Mouse (Mus musculus) macrophage (primary cell): ENCODE results near the gene Mrps18b. TPM values are rescaled to one million over a fixed set of nuclear protein-coding genes. Genes with fewer than 3 reads are reported as not detected.
"Not testable (repeated sequence)": the region's sequence is repeated elsewhere in the genome, so short reads cannot be mapped to it uniquely, and the experiment has no call there.

Source experiments
- H3K27ac ChIP-seq: fragments of 350-480 bp; formaldehyde crosslinking; 2 replicates; pipeline ENCODE4 v1.9.0; 2021
- H3K36me3 ChIP-seq: fragments of 350-480 bp; formaldehyde crosslinking; 2 replicates; pipeline ENCODE4 v1.9.0; 2021; ENCODE audit errors: inconsistent target
- H3K4me3 ChIP-seq: fragments of 350-480 bp; formaldehyde crosslinking; 2 replicates; pipeline ENCODE4 v1.9.0; 2021; ENCODE audit errors: inconsistent target
- H3K79me2 ChIP-seq: fragments of 350-480 bp; formaldehyde crosslinking; 2 replicates; pipeline ENCODE4 v1.9.0; 2021; ENCODE audit errors: inconsistent target
- WGBS: methylation state at CpG from one replicate; pipeline ENCODE4 v1.1.7; 2026; ENCODE audit warnings: inconsistent platforms; ENCODE audit not compliant: missing documents; 5-methylcytosine and 5-hydroxymethylcytosine counted together
- polyA plus RNA-seq: library from polyadenylated mRNA; stranded (reverse); fragments of 250-400 nt; gene quantifications from 3 replicates; pipeline ENCODE4 v1.2.4, GENCODE M21; 2018; ENCODE audit warnings: inconsistent platforms
- total RNA-seq, 78 experiments: library from RNA; depleted of rRNA; stranded (reverse); fragments of 250-400 nt; gene quantifications; 1 replicate in 9 of 78; 2 replicates in 24 of 78; 3 replicates in 43 of 78; 4 replicates in 2 of 78; pipeline ENCODE4 v1.2.4; 2018; ENCODE audit warnings: inconsistent platforms in 56 of 78

Gene Mrps18b
- total RNA-seq (2018; cell fraction: chromatin; rRNA removed) = 10 to 100 TPM; 15.4 to 68.1 (median 46.5) TPM
- total RNA-seq (2018; cell fraction: cytosol; rRNA removed) = 10 to 100 TPM; 27.3 to 60.5 (median 42.1) TPM
- total RNA-seq (2018; cell fraction: nucleus; rRNA removed) = 10 to 100 TPM; 20.7 to 84.5 (median 36.9) TPM
- 31.2 to 75.1 TPM (median 49.9 TPM) in 3 replicates for polyA plus RNA-seq

DNA sequence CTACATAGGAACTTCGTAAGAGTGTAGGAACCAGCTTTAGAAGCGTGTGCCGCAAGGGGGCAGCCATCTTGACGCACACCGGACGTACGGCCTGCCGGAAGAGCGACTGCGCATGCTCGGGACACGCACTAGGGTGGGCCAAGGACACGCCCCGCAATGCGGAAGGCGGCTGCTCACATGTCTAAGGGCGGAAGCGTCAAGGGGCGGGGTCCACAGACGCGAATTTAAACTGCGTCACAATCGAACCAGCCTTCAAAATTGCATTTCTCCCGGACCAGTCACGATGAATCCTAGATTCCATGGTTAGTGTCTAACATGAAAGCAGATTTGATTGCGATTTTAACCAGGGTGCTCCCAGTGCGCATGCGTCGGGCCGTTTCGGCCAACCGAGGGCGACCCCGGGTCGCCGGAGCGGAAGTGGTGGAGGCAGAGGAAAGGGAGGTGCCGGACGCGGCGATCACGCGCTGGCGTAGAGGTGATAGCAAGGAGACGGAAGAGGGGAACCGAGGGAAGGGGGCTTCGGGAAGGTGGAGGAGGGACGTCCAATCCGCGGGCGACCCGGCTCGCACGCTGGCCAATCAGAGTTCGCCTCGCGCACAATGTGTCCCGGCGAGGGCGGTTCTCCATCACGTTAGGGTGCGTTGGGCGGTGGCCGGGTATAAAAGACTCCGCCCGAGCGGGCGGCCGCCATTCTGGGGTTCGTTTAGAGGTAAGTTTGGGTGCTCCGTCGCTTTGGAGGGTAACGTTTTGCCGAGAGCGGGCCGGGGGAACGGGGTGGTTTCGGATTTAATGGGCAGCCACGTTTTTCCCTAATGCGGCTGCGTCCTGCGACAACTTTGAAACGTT lies at the start of gene Mrps18b, which contains the start of gene Ppp1r10:
Gene Mrps18b, minus strand, starts transcription at position 93 of the 846 bp plus-strand sequence.
Gene Ppp1r10, plus strand, starts transcription at position 138 of the 846 bp plus-strand sequence.
- peak within 1 kb of the TSS; percentile 98 for H3K27ac ChIP-seq
- under 1% methylated on average over 73 of the region's 83 CpGs for WGBS
- H3K79me2 ChIP-seq = peaks cover 81% of the 10 kb centered on the region
- peak within 1 kb of the TSS; percentile 91 for H3K4me3 ChIP-seq
- peaks cover 14% of the 10 kb centered on the region for H3K36me3 ChIP-seq

DNA sequence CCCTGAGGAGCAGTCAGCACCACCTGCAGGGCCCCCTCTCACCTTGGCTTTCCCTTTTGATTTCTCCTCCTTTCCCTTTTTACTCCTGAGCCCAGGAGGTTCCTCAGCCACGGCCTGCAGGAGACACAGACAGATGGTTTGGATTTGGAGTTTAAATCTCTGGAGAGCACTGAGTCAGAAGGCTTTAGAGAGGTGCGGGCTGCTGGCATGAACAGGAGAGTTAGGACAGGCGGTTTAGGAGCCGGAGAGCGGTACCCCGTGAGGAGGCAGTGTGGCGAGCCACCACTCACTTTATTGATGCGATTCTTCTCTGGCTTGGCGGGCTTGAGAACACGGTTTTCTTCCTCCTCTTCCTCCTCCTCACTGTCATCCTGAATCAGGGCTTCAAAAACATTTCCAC lies 47.1 kb upstream of the Mrps18b start:
- peaks cover 37% of the 10 kb centered on the region for H3K79me2 ChIP-seq
- peaks cover 77% of the 10 kb centered on the region for H3K36me3 ChIP-seq
- 94% methylated on average over 10 of the region's 10 CpGs for WGBS
- no peak overlapping the region for H3K4me3 ChIP-seq
- no peak overlapping the region for H3K27ac ChIP-seq

DNA sequence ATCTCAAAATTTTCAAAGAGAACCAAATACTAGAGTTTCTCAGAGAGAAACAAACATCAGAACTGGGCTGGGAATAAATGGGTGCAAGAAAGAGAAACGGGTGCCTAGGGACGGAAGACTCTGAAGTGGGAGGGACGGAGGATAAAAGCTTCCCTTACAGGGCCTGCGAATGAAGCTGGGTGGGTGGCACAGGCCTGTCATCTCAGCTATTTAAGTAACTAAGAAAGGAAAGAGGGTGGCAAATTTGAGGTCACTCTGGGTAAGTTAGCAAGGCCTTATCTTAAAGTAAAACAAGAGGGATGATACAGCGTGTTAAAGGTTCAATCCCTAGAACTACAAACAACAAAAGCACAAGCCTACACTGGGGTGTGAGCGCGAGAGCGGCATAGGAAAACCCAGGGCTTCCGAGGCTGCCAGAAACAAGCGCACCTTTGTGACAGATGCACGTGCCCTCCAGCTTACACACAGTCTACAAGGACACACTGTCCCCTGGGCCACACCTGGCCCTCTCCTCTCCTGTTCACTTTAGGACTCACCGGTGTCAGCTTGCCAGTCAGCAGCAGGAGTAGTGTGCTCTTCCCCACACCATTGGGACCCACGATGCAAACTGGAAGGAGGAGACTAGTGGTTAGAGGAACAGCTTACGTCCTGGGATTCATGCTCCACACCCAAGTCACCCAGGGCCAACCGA lies 42.5 kb upstream of the Mrps18b start:
- Histone ChIP-seq H3K79me2 (no peaks in the 10 kb centered on the region), H3K36me3 (peaks cover 75% of the 10 kb centered on the region), H3K4me3 (no peak overlapping the region), H3K27ac (no peak overlapping the region)
- WGBS = 94% methylated on average over 15 of the region's 15 CpGs

DNA sequence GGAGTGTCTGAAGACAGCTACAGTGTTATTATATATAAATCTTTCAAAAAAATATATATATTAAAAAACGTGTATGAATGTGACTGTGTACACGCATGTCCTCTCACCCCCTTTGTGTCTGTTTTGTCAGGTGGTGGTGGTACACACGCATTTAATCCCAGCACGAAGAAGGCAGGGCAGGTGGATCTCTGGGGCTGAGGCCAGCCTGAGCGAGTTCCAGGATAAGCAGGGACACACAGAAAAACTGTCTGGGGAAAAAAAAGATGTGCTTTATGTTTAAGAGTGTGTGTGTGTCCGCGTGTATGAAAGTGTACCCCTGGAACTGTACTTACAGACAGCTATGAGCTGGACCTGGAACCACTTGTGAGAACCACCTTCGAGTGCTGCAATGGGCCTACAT lies 38.5 kb upstream of the Mrps18b start:
- Histone ChIP-seq H3K79me2 (no peaks in the 10 kb centered on the region), H3K36me3 (peaks cover 38% of the 10 kb centered on the region), H3K4me3 (no peak overlapping the region), H3K27ac (no peak overlapping the region)
- WGBS = 83% methylated on average over 8 of the region's 8 CpGs

DNA sequence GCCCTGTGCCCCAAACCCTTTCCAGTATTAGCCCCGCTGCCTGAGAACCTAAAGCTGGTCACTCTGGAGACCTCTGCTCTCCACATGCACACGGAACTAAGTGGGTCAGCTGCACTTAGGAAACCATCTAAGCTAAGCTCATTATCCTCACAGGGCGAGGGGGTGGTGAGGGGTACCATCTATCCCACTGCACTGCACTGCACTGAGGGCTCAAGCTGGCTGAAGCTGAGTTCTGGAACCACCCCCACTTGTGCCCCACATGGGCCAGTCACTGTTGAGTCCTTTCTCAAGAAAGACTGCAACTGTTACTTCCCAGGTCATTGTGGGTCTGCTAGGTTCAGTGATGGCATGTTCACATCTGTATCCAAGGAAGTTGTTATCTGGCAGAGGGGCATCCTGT lies 36.4 kb upstream of the Mrps18b start:
- no CpG with 5 or more reads among the region's 3 CpGs for WGBS
- H3K4me3 ChIP-seq, H3K79me2 ChIP-seq, H3K27ac ChIP-seq: not testable (repeated sequence)
- H3K36me3 ChIP-seq = peaks cover 17% of the 10 kb centered on the region

DNA sequence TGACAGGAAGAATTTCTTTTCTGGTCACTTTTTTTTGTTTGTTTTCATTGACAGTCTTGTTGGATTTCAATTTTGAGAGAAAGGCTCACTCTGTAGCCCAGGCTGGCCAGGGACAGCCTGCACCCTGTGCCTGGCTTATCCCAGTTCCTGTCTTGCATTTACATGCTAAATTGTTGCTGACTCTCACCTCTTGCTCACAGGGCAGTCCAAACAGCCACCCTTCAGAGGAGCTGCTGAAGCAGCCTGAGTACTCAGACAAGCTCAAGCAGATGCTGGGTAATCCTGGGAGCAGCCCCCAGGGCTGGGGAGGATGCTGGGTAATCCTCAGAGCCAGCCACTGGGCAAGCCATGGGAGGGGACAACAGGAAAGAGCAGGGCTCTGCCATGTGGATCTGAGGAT lies 34.8 kb upstream of the Mrps18b start:
- not testable (repeated sequence) for H3K79me2 ChIP-seq, H3K4me3 ChIP-seq, H3K27ac ChIP-seq, H3K36me3 ChIP-seq

DNA sequence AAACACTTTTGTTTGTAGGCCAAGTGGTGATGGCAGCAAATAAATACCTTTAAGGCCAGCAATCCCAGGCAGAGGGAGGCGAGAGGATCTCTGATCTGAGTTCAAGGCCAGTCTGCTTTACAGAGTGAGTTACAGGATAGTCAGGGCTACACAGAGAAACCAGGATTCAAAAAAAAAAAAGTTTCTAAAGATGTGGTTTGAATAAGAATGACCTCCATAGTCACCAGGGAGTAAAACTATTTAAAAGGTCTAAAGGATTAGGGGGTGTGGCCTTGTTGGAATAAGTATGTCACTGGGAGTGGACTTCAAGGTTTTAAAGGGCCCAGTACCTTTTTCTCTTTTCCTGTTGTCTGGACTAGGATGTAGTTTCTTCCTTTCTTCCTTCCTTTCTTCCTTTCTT lies 23.8 kb upstream of the Mrps18b start:
- H3K4me3 ChIP-seq = no peak overlapping the region
- H3K36me3 ChIP-seq = no peaks in the 10 kb centered on the region
- 91% methylated on average over 1 of the region's 1 CpGs for WGBS
- no peaks in the 10 kb centered on the region for H3K79me2 ChIP-seq
- no peak overlapping the region for H3K27ac ChIP-seq

DNA sequence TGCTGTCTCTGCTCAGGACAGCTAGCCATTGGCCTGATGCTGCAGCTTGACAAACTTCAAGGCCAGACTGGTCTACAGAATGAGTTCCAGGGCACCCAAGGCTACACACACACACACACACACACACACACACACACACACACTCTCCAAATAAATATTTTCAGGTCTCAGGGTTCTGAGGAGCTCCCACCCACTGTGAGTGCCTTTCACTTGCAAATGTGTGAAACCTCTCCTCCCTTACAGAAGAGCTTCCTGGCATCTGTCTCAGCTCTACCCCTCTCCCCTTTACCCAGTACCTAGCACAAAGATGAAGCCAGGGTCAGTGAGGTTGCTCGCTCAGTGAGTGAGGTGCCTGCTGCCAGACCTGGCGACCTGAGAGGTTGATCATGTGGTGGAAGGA lies 22.9 kb upstream of the Mrps18b start:
- H3K79me2 ChIP-seq = no peaks in the 10 kb centered on the region
- WGBS = 94% methylated on average over 2 of the region's 2 CpGs
- no peak overlapping the region for H3K4me3 ChIP-seq
- no peaks in the 10 kb centered on the region for H3K36me3 ChIP-seq
- no peak overlapping the region for H3K27ac ChIP-seq

DNA sequence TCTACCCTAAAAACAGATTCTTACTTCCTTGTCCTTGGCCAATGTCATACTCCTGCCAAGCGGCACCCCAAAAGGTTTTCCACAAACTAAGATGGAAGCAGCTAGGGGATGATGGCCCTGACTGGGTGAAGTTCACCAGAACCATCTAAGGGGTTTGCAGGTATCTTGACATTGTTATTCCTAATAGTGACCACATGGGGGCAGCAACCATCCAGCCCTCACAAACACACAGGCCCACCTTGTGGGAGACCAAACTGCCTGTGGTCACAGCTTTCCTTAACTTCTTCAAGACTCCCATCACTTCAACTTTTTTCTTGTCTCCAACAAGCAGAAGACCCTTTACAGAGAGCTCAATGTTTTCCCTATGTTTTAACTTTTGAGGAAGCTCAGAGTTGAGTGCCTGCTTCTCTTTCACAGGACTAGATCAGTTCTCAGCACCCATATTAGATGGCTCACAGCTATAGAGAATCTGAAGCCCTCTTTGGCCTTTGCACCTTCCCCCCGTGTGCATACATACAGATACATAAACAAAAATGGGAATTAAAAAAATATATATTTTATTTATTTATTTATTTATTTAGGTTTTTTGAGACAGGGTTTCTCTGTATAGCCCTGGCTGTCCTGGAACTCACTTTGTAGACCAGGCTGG lies 21.6 kb upstream of the Mrps18b start:
- H3K36me3 ChIP-seq = no peaks in the 10 kb centered on the region
- H3K4me3 ChIP-seq = no peak overlapping the region
- H3K27ac ChIP-seq = no peak overlapping the region
- H3K79me2 ChIP-seq = no peaks in the 10 kb centered on the region
- 39% methylated on average over 1 of the region's 2 CpGs for WGBS

DNA sequence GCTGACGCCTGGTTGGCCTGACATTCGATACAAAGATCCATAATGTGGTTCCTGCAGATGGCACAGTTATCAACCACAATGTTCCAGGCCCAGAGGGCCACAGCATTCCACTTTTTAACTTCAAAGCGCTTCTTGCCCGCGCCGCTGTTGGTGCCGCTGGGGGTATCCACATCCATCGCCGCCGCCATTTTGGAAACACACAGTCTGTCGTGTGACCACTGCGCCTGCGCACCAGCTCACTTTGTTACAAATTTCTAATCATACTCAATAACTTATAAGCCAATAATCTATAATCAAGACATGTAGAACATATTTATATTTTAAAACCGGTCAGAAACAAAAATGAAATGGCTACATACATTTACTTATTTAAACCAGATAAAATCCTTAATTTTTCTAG lies 19.6 kb upstream of the Mrps18b start:
- not testable (repeated sequence) for H3K79me2 ChIP-seq, H3K36me3 ChIP-seq, H3K27ac ChIP-seq, H3K4me3 ChIP-seq
- WGBS = 86% methylated on average over 14 of the region's 14 CpGs

DNA sequence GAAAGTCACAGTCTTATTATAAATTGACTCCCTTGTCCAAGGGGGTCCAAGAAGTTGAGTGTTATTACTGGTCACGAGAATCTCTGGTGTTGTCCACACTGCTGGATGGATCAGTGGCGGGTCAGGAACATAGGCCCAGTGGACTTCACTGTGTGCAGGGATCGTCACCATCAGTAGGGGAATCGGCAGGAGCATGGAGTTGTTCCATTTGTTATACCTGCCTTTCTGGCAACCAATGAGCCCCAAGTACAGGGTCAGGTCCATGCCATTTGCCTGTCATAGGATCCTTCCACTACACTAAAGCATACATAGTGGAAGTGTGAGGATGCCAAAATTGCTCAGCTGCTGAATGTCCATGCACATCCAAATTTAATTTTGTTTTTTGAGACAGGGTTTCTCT lies 16.4 kb upstream of the Mrps18b start:
- WGBS = 92% methylated on average over 4 of the region's 4 CpGs
- peaks cover 32% of the 10 kb centered on the region for H3K36me3 ChIP-seq
- no peak overlapping the region for H3K4me3 ChIP-seq
- no peaks in the 10 kb centered on the region for H3K79me2 ChIP-seq
- no peak overlapping the region for H3K27ac ChIP-seq

DNA sequence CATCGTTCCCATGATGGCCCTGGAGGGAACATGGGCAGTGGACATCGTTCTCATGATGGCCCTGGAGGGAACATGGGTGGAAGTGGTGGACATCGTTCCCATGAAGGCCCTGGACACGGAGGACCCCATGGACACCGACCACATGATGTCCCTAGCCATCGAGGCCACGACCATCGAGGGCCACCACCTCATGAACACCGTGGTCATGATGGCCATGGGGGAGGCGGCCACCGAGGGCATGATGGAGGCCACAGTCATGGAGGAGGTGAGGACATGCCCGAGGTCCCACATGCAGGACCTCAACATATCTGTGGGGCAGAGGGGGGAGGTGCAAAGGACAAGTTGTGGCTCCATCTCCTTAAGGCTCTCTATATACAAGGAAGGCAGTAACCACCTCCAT lies 14.4 kb upstream of the Mrps18b start:
- 94% methylated on average over 7 of the region's 12 CpGs for WGBS
- no peak overlapping the region for H3K27ac ChIP-seq
- H3K4me3 ChIP-seq = no peak overlapping the region
- no peaks in the 10 kb centered on the region for H3K79me2 ChIP-seq
- peaks cover 45% of the 10 kb centered on the region for H3K36me3 ChIP-seq

DNA sequence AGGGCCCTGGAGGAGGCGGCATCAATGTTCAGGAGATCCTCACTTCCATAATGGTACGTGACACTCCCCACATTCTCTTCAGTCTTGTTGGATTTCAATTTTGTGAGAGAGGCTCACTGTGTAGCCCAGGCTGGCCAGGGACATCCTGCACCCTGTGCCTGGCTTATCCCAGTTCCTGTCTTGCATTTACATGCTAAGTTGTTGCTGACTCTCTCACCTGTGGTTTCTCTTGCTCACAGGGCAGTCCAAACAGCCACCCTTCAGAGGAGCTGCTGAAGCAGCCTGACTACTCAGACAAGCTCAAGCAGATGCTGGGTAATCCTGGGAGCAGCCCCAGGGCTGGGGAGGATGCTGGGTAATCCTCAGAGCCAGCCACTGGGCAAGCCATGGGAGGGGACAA lies 13.3 kb upstream of the Mrps18b start:
- WGBS = 100% methylated on average over 1 of the region's 2 CpGs
- Histone ChIP-seq H3K4me3 (no peak overlapping the region), H3K36me3 (peaks cover 56% of the 10 kb centered on the region), H3K27ac (no peak overlapping the region), H3K79me2 (no peaks in the 10 kb centered on the region)

DNA sequence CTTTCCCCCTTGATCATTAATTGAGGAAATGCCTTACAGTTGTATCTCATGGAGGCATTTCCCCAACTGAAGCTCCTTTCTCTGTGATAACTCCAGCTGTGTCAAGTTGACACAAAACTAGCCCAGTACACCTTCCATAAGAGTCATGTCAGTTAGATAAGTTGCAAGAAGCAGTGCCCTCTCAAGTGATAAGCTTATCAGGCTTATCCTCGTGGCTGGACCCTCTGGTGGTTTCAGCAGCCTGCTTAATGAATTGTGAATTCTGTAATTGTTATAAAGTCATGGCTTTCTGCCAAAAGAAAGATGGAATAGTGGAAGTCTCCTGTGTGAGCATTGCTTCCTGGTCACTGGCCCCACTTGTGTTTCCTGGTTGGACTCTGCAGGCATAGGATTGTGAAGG lies 11.3 kb upstream of the Mrps18b start:
- no peak overlapping the region for H3K27ac ChIP-seq

DNA sequence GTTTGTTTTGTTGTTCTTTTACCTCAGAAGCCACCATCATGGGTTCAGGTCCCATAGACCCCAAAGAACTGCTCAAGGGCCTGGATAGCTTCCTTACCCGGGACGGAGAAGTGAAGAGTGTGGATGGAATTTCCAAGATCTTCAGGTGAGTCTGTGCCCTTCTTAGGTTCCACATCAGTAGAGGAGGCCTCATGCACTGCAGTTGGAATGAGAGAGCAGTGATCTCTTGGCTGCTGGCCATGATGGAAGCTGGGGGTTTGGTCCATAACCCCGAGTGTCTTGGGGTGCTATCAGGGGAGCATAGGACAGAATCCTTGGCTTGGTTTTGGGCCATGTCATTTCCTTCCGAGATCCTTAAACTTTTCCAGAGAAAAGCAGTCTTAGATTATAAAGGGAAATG lies 7.1 kb upstream of the Mrps18b start:
- Histone ChIP-seq H3K27ac (no peak overlapping the region), H3K36me3 (peaks cover 49% of the 10 kb centered on the region), H3K79me2 (peaks cover 20% of the 10 kb centered on the region), H3K4me3 (no peak overlapping the region)
- 92% methylated on average over 4 of the region's 4 CpGs for WGBS

More for the DNA sequence above, 11.3 kb upstream of the Mrps18b start:
- H3K36me3 ChIP-seq = peaks cover 75% of the 10 kb centered on the region
- WGBS = 100% methylated on average over 1 of the region's 1 CpGs
- no peak overlapping the region for H3K4me3 ChIP-seq
- no peaks in the 10 kb centered on the region; the same call in 1 of the 2 replicates for H3K79me2 ChIP-seq
